Mouse (Mus musculus): ENCODE data around the gene Smug1. TPM values are rescaled to one million over a fixed set of nuclear protein-coding genes. Genes with fewer than 3 reads are reported as not detected.
A peak's percentile ranks its signal among the peaks of the same experiment; 100 is the strongest.

The Smug1 gene
- polyA plus RNA-seq, 2 experiments: 3.8 to 4.4 TPM

DNA sequence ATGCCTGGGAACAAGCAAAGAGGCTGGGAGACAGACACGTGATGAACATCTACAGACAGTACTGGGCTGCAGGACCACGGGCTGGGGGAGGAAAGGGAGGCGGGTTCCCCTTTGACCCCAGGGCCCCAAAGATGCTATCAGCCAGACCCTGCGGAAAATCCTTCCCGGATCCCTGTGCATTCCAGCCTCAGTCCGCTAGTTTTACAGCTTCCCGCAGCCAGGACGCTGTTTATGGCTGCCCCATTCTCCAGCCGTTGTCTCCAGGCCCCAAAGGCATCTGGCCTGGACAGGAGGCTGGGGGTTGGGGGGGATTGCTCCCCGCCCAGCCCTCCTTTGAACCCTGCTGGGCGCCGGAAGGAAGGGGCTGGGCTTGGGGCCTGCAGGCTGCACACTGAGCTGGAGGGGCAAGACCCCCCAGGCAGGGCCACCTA lies 10.7 kb upstream of the Smug1 start:
- Histone ChIP-seq H3K27me3 (ENCODE audit: control insufficient read depth, insufficient read depth, low read length) (peaks cover 71% of the 10 kb centered on the region), H3K9ac (replicated peaks) (no peak overlapping the region), H3K27ac (no peak overlapping the region), H3K9me3 (ENCODE audit: control insufficient read depth, low read length) (no peaks in the 10 kb centered on the region), H3K4me1 (replicated peaks; ENCODE audit: control insufficient read depth in 2 of 2, insufficient read depth in 2 of 2, low read length in 1 of 2) (no peaks in the 10 kb centered on the region; a peak in 1 of 4 replicates), H3K4me2 (ENCODE audit: low read depth) (no peak overlapping the region), H3K4me3 (ENCODE audit: insufficient read depth in 1 of 2, low read depth in 2 of 2, low read length in 2 of 2) (no peak overlapping the region), H3K36me3 (replicated peaks; ENCODE audit: control insufficient read depth, insufficient read depth, low read depth) (no peaks in the 10 kb centered on the region)
- ATAC-seq (ENCODE audit: insufficient read depth) (0 out of 2 replicates have a peak, but pooled peaks have one; percentile 19), DNase-seq (ENCODE audit: low read depth in 3 of 3, low spot score in 3 of 3) (no peak)
- TF ChIP-seq EP300 (IDR thresholded peaks at IDR 0.05; ENCODE audit: low read depth) (no peak), CTCF (IDR thresholded peaks at IDR 0.05; ENCODE audit: low read depth) (no peak)
- WGBS (ENCODE audit: insufficient replicate concordance): 5% methylated on average over 12 of the region's 12 CpGs

DNA sequence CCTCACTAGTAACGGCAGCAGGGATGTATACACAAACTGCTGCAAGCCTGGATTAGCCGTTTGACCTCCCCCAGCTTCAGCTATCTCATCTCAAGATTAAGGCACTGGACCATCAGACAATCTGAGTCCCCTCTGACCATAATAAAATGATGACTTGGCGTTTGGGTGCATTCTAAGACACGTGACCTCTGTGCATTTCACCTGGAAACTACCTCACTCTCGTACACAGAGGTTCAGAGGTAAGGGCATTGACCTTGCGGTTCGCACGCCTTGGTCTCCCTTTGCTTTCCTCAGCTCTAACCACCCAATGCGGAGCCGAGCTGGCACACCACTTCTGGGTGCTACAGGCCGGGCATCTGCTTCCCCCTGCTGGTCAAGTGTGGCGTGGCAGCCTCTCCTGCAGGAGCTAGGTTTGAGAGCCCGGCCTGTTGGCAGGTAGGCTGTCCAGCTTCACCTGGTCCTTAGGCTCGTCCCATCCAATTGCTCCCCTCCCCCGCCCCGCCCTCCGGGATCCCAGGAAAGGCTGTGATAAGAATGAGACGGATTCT lies 10.1 kb upstream of the Smug1 start:
- Histone ChIP-seq H3K9me3 (ENCODE audit: control insufficient read depth, low read length) (no peaks in the 10 kb centered on the region), H3K27me3 (ENCODE audit: control insufficient read depth, insufficient read depth, low read length) (peaks cover 78% of the 10 kb centered on the region), H3K36me3 (replicated peaks; ENCODE audit: control insufficient read depth, insufficient read depth, low read depth) (no peaks in the 10 kb centered on the region), H3K4me1 (replicated peaks; ENCODE audit: control insufficient read depth in 2 of 2, insufficient read depth in 2 of 2, low read length in 1 of 2) (no peaks in the 10 kb centered on the region; a peak in 1 of 4 replicates), H3K4me2 (ENCODE audit: low read depth) (no peak overlapping the region), H3K9ac (replicated peaks) (no peak overlapping the region), H3K4me3 (ENCODE audit: insufficient read depth in 1 of 2, low read depth in 2 of 2, low read length in 2 of 2) (no peak overlapping the region), H3K27ac (no peak overlapping the region)
- TF ChIP-seq CTCF (IDR thresholded peaks at IDR 0.05; ENCODE audit: low read depth): peak; percentile 99
- TF ChIP-seq EP300 (IDR thresholded peaks at IDR 0.05; ENCODE audit: low read depth): no peak
- peak; percentile 45 to 50 (median 48) for DNase-seq (ENCODE audit: low read depth in 3 of 3, low spot score in 3 of 3)
- 2% methylated on average over 18 of the region's 18 CpGs for WGBS (ENCODE audit: insufficient replicate concordance)
- peak; percentile 55; the same call in 1 of the 2 replicates for ATAC-seq (ENCODE audit: insufficient read depth)

DNA sequence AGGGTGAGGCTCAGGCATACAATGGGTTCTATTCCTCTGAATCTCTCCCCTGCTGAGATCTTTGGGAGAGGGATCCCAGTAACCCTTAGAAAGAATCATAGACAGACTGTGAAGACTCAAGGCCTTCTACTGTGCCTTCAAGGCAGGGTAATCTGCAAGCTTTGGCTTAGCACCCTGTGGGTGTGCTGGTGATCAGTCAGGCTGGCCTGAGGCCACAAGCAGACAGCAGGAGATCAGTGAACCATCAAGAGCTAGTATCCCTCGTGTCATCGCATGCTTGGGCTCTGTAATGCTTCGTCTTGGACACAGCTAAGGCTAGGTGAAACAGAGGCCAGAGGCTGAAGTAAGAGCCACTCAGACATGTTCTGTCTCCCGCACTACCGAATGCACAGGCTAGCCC lies 6.4 kb upstream of the Smug1 start:
- Histone ChIP-seq H3K36me3 (replicated peaks; ENCODE audit: control insufficient read depth, insufficient read depth, low read depth) (no peaks in the 10 kb centered on the region), H3K27ac (no peak overlapping the region), H3K9me3 (ENCODE audit: control insufficient read depth, low read length) (no peaks in the 10 kb centered on the region), H3K4me3 (ENCODE audit: insufficient read depth in 1 of 2, low read depth in 2 of 2, low read length in 2 of 2) (no peak overlapping the region), H3K27me3 (ENCODE audit: control insufficient read depth, insufficient read depth, low read length) (peaks cover 83% of the 10 kb centered on the region), H3K4me1 (replicated peaks; ENCODE audit: control insufficient read depth in 2 of 2, insufficient read depth in 2 of 2, low read length in 1 of 2) (no peaks in the 10 kb centered on the region; a peak in 1 of 4 replicates), H3K9ac (replicated peaks) (no peak overlapping the region), H3K4me2 (ENCODE audit: low read depth) (no peak overlapping the region)
- WGBS (ENCODE audit: insufficient replicate concordance): 70% methylated on average over 5 of the region's 5 CpGs
- DNase-seq (ENCODE audit: low read depth in 3 of 3, low spot score in 3 of 3) (no peak), ATAC-seq (ENCODE audit: insufficient read depth) (no peak)
- TF ChIP-seq CTCF (IDR thresholded peaks at IDR 0.05; ENCODE audit: low read depth) (no peak), EP300 (IDR thresholded peaks at IDR 0.05; ENCODE audit: low read depth) (no peak)

DNA sequence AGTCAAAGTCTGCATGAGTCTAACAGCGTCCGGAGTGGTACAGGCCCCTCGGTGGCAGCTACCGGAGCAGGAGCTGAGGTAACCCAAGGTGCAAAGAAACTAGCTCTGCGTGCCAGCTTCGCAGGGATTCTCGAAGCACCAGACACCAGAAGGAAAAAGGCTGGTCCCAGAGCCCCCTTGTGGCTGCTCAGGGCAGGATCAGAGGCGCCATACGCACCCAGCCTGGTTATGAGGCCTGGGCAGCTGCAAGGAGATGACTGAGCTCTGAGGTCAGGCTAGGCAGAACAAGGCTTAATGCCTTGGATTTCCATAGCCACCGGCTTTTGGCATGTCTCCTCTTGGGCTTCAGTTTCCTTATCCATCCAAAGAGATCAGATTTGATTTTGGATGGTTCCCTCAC lies 5.6 kb upstream of the Smug1 start:
- TF ChIP-seq CTCF (IDR thresholded peaks at IDR 0.05; ENCODE audit: low read depth) (peak; percentile 79), EP300 (IDR thresholded peaks at IDR 0.05; ENCODE audit: low read depth) (no peak)
- Histone ChIP-seq H3K4me3 (ENCODE audit: insufficient read depth in 1 of 2, low read depth in 2 of 2, low read length in 2 of 2) (no peak overlapping the region), H3K4me1 (replicated peaks; ENCODE audit: control insufficient read depth in 2 of 2, insufficient read depth in 2 of 2, low read length in 1 of 2) (no peaks in the 10 kb centered on the region), H3K27me3 (ENCODE audit: control insufficient read depth, insufficient read depth, low read length) (peaks cover 86% of the 10 kb centered on the region), H3K4me2 (ENCODE audit: low read depth) (no peak overlapping the region), H3K27ac (no peak overlapping the region), H3K9me3 (ENCODE audit: control insufficient read depth, low read length) (no peaks in the 10 kb centered on the region), H3K9ac (replicated peaks) (no peak overlapping the region), H3K36me3 (replicated peaks; ENCODE audit: control insufficient read depth, insufficient read depth, low read depth) (no peaks in the 10 kb centered on the region)
- DNase-seq (ENCODE audit: low read depth in 3 of 3, low spot score in 3 of 3) (no peak), ATAC-seq (ENCODE audit: insufficient read depth) (no peak)
- 14% methylated on average over 10 of the region's 10 CpGs for WGBS (ENCODE audit: insufficient replicate concordance)

DNA sequence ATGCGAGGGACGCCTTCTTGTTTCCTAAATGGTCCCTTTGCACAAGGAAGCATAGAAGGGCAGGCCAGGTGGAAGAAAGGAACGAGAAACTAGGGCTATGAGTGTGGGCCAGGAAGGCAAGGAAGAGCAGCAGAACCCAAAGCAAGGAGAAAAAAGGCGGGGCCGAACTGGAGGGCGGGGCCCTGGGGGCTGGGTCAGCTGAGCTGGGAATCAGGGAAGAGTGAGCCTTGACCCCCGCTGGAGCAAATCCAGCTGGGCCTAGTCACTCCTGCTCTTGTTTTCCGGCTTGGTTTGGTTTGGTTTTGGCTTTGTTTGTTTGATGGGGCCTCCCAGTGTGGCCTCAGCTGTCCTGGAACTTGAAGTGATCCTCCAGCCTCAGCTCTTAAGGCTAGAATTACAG lies 4.4 kb upstream of the Smug1 start:
- DNase-seq (ENCODE audit: low read depth in 3 of 3, low spot score in 3 of 3) (no peak), ATAC-seq (ENCODE audit: insufficient read depth) (no peak)
- no peaks in the 10 kb centered on the region for H3K4me1 ChIP-seq (replicated peaks; ENCODE audit: control insufficient read depth in 2 of 2, insufficient read depth in 2 of 2, low read length in 1 of 2)
- TF ChIP-seq EP300 (IDR thresholded peaks at IDR 0.05; ENCODE audit: low read depth) (no peak), CTCF (IDR thresholded peaks at IDR 0.05; ENCODE audit: low read depth) (no peak)
- H3K9ac ChIP-seq (replicated peaks): no peak overlapping the region
- no peak overlapping the region for H3K4me3 ChIP-seq (ENCODE audit: insufficient read depth in 1 of 2, low read depth in 2 of 2, low read length in 2 of 2)
- H3K27ac ChIP-seq: no peak overlapping the region
- H3K9me3 ChIP-seq (ENCODE audit: control insufficient read depth, low read length): no peaks in the 10 kb centered on the region
- H3K27me3 ChIP-seq (ENCODE audit: control insufficient read depth, insufficient read depth, low read length): peaks cover 89% of the 10 kb centered on the region
- no peak overlapping the region for H3K4me2 ChIP-seq (ENCODE audit: low read depth)
- H3K36me3 ChIP-seq (replicated peaks; ENCODE audit: control insufficient read depth, insufficient read depth, low read depth): no peaks in the 10 kb centered on the region
- WGBS (ENCODE audit: insufficient replicate concordance): 21% methylated on average over 8 of the region's 8 CpGs
